Mouse (Mus musculus) forebrain, embryonic 14.5 days (tissue): Measurements from ENCODE around the gene Dnlz. TPM values are rescaled to one million over a fixed set of nuclear protein-coding genes. Genes with fewer than 3 reads are reported as not detected.
A peak's percentile ranks its signal among the peaks of the same experiment; 100 is the strongest.

Experiments used
- ATAC-seq: fragments of 200-750 bp; cut with Nextera tagmentation; 2 replicates; pipeline ENCODE4 v1.8.0; 2017; ENCODE audit warnings: mild to moderate bottlenecking, moderate library complexity
- DNase-seq: peaks from one replicate; pipeline ENCODE4 v3.0.0-alpha.2; 2015; ENCODE audit warnings: low spot score
- H3K27ac ChIP-seq: fragments of 300-500 bp; sonication (generic); 2 replicates; pipeline ENCODE4 v1.5.1; 2014; ENCODE audit warnings: low read depth, mild to moderate bottlenecking, control low read depth, low read length, moderate library complexity
- H3K27me3 ChIP-seq: fragments of 300-500 bp; sonication (generic); replicated peaks from 2 replicates; pipeline ENCODE4 v1.6.1; 2014; ENCODE audit warnings: low read length, control low read depth, mixed read lengths; ENCODE audit not compliant: control insufficient read depth, insufficient read depth
- H3K36me3 ChIP-seq: fragments of 300-500 bp; sonication (generic); 2 replicates; pipeline ENCODE4 v1.6.1; 2014; ENCODE audit warnings: low read length, control low read depth; ENCODE audit not compliant: control insufficient read depth, insufficient read depth
- H3K4me1 ChIP-seq: fragments of 300-500 bp; sonication (generic); 2 replicates; pipeline ENCODE4 v1.6.1; 2014; ENCODE audit warnings: antibody characterized with exemption, low read length, control low read depth; ENCODE audit not compliant: control insufficient read depth, insufficient read depth
- H3K4me2 ChIP-seq: fragments of 300-500 bp; sonication (generic); 2 replicates; pipeline ENCODE4 v1.6.1; 2014; ENCODE audit warnings: mild to moderate bottlenecking, control low read depth, low read length
- H3K4me3 ChIP-seq: fragments of 300-500 bp; sonication (generic); 2 replicates; pipeline ENCODE4 v1.5.1; 2014; ENCODE audit warnings: low read depth, low read length, control low read depth
- H3K9ac ChIP-seq: fragments of 300-500 bp; sonication (generic); 2 replicates; pipeline ENCODE4 v1.6.1; 2014; ENCODE audit warnings: mild to moderate bottlenecking, low read length, control low read depth, moderate library complexity
- H3K9me3 ChIP-seq: fragments of 300-500 bp; sonication (generic); replicated peaks from 2 replicates; pipeline ENCODE4 v1.6.1; 2016; ENCODE audit warnings: low read length, control low read depth, mixed read lengths; ENCODE audit not compliant: control insufficient read depth
- WGBS: fragments of 180-500 bp; shearing (Covaris S2); extraction: QIAGEN DNeasy Blood & Tissue Kit; methylation state at CpG from one replicate; pipeline ENCODE4 v1.1.7; 2014; 5-methylcytosine and 5-hydroxymethylcytosine counted together
- polyA plus RNA-seq: library from polyadenylated mRNA; unstranded; fragments of >200 nt; fragmentation: Nextera tagmentation; extraction: Ambion mirVana; gene quantifications from 2 replicates; pipeline ENCODE4 v1.2.1, GENCODE M21; 2014

Dnlz gene
- 28.8 and 33.1 TPM in 2 replicates for polyA plus RNA-seq

- H3K9ac ChIP-seq = peak within 1 kb of the TSS; percentile 94
- peak within 1 kb of the TSS; percentile 95 for H3K4me2 ChIP-seq
- WGBS = 2% methylated on average over 62 of the region's 62 CpGs
- H3K36me3 ChIP-seq = peaks cover 39% of the 10 kb centered on the region
- H3K27me3 ChIP-seq = no peaks in the 10 kb centered on the region
- ATAC-seq (peak; percentile 88), DNase-seq (peak; percentile 96)
- H3K9me3 ChIP-seq = no peaks in the 10 kb centered on the region
- H3K4me3 ChIP-seq = peak within 1 kb of the TSS; percentile 82
- H3K4me1 ChIP-seq = peaks cover 15% of the 10 kb centered on the region
- peak within 1 kb of the TSS; percentile 79 for H3K27ac ChIP-seq
Observed at GRCm38 (mm10) chr2:26351358-26352290, at the start of gene Dnlz. Gene Dnlz (minus strand): TSS chr2:26352110.

GRCm38 (mm10) chr2:26401023-26401422, 49.1 kb upstream of the Dnlz start:
- DNase-seq (no peak), ATAC-seq (no peak)
- no peaks in the 10 kb centered on the region for H3K27me3 ChIP-seq
- no peak overlapping the region for H3K9ac ChIP-seq
- H3K4me1 ChIP-seq = peaks cover 8% of the 10 kb centered on the region; the same call in 1 of the 2 replicates
- peaks cover 64% of the 10 kb centered on the region for H3K36me3 ChIP-seq
- no peak overlapping the region for H3K27ac ChIP-seq
- no peaks in the 10 kb centered on the region for H3K9me3 ChIP-seq
- no peak overlapping the region for H3K4me3 ChIP-seq
- WGBS = 91% methylated on average over 4 of the region's 4 CpGs
- H3K4me2 ChIP-seq = no peak overlapping the region

- no peaks in the 10 kb centered on the region for H3K9me3 ChIP-seq
- ATAC-seq = no peak
Observed at GRCm38 (mm10) chr2:26400296-26400695, 48.4 kb upstream of the Dnlz start.

GRCm38 (mm10) chr2:26399647-26400046, 47.7 kb upstream of the Dnlz start:
- no peak overlapping the region for H3K4me2 ChIP-seq
- H3K4me3 ChIP-seq = no peak overlapping the region
- H3K9ac ChIP-seq = no peak overlapping the region
- no peaks in the 10 kb centered on the region for H3K4me1 ChIP-seq
- no peaks in the 10 kb centered on the region for H3K27me3 ChIP-seq
- peaks cover 77% of the 10 kb centered on the region for H3K36me3 ChIP-seq
- no peak for DNase-seq
- ATAC-seq = no peak
- no peaks in the 10 kb centered on the region for H3K9me3 ChIP-seq
- WGBS = 93% methylated on average over 5 of the region's 5 CpGs
- no peak overlapping the region for H3K27ac ChIP-seq

More at GRCm38 (mm10) chr2:26400296-26400695, 48.4 kb upstream of the Dnlz start:
- DNase-seq = no peak
- WGBS = 94% methylated on average over 5 of the region's 5 CpGs
- 0 out of 2 replicates have a peak, but pooled peaks cover 1% of the 10 kb centered on the region for H3K4me1 ChIP-seq
- H3K36me3 ChIP-seq = peaks cover 71% of the 10 kb centered on the region
- H3K27me3 ChIP-seq = no peaks in the 10 kb centered on the region
- no peak overlapping the region for H3K9ac ChIP-seq
- no peak overlapping the region for H3K4me2 ChIP-seq
- H3K4me3 ChIP-seq = no peak overlapping the region
- H3K27ac ChIP-seq = no peak overlapping the region

GRCm38 (mm10) chr2:26398978-26399377, 47.1 kb upstream of the Dnlz start:
- Histone ChIP-seq H3K4me2 (no peak overlapping the region), H3K27ac (no peak overlapping the region), H3K4me1 (no peaks in the 10 kb centered on the region), H3K9ac (no peak overlapping the region), H3K9me3 (no peaks in the 10 kb centered on the region), H3K27me3 (no peaks in the 10 kb centered on the region), H3K4me3 (no peak overlapping the region), H3K36me3 (peaks cover 84% of the 10 kb centered on the region)
- no peak for ATAC-seq
- no peak for DNase-seq
- 93% methylated on average over 8 of the region's 8 CpGs for WGBS

- 95% methylated on average over 6 of the region's 6 CpGs for WGBS
- H3K36me3 ChIP-seq = peaks cover 76% of the 10 kb centered on the region
Observed at GRCm38 (mm10) chr2:26391617-26392016, 39.7 kb upstream of the Dnlz start.

GRCm38 (mm10) chr2:26390954-26391353, 39.0 kb upstream of the Dnlz start:
- Histone ChIP-seq H3K36me3 (peaks cover 76% of the 10 kb centered on the region), H3K4me2 (no peak overlapping the region), H3K9me3 (no peaks in the 10 kb centered on the region), H3K27ac (no peak overlapping the region), H3K4me1 (peaks cover 11% of the 10 kb centered on the region), H3K4me3 (no peak overlapping the region), H3K9ac (no peak overlapping the region), H3K27me3 (no peaks in the 10 kb centered on the region)
- ATAC-seq (no peak), DNase-seq (no peak)
- 84% methylated on average over 3 of the region's 3 CpGs for WGBS

More at GRCm38 (mm10) chr2:26391617-26392016, 39.7 kb upstream of the Dnlz start:
- no peak for DNase-seq
- Histone ChIP-seq H3K9ac (no peak overlapping the region), H3K4me2 (no peak overlapping the region), H3K27ac (no peak overlapping the region), H3K4me1 (peaks cover 11% of the 10 kb centered on the region), H3K4me3 (no peak overlapping the region), H3K27me3 (no peaks in the 10 kb centered on the region), H3K9me3 (no peaks in the 10 kb centered on the region)
- ATAC-seq = no peak

GRCm38 (mm10) chr2:26389154-26389690, 37.3 kb upstream of the Dnlz start, which contains the start of the genes Entr1 and Pmpca:
Gene Entr1 (minus strand): TSS chr2:26389316.
Gene Pmpca (plus strand): TSS chr2:26389339.
- Histone ChIP-seq H3K9me3 (no peaks in the 10 kb centered on the region), H3K4me3 (peak within 1 kb of the TSS; percentile 98), H3K36me3 (peaks cover 76% of the 10 kb centered on the region), H3K27ac (peak within 1 kb of the TSS; percentile 44; the same call in 1 of the 2 replicates), H3K27me3 (no peaks in the 10 kb centered on the region), H3K9ac (peak within 1 kb of the TSS; percentile 91), H3K4me1 (peaks cover 11% of the 10 kb centered on the region), H3K4me2 (peak within 1 kb of the TSS; percentile 98)
- DNase-seq (peak; percentile 90), ATAC-seq (peak; percentile 93)
- WGBS = under 1% methylated on average over 59 of the region's 60 CpGs
